Mouse (Mus musculus) lung, adult 2 months (tissue): ENCODE measurements at regions not wholly inside any gene's neighbourhood (a gene's known extent, or its start where the extent isn't known, plus 50 kb on each side); places are given as distances from the start of the nearest gene placed in this dataset.
A peak's percentile ranks its signal among the peaks of the same experiment; 100 is the strongest.

Source experiments
- DNase-seq: peaks from one replicate; pipeline ENCODE4 v3.0.0; 2022
- H3K4me1 ChIP-seq: fragments of 200-500 bp; 2 replicates; pipeline ENCODE4 v1.6.1; 2011; ENCODE audit warnings: low read length; ENCODE audit not compliant: control insufficient read depth, insufficient read depth
- H3K4me3 ChIP-seq: fragments of 200-500 bp; replicated peaks from 2 replicates; pipeline ENCODE3; 2011; ENCODE audit warnings: low read depth, mild to moderate bottlenecking, control low read depth, low read length; ENCODE audit errors: extremely low read depth
- CTCF ChIP-seq: fragments of 200-500 bp; IDR thresholded peaks from 2 replicates; pipeline ENCODE4 v1.5.1; 2011; ENCODE audit warnings: mild to moderate bottlenecking, low read length, control low read depth; ENCODE audit not compliant: insufficient read depth
- POLR2A ChIP-seq: fragments of 200-500 bp; IDR thresholded peaks from 2 replicates; pipeline ENCODE4 v1.6.1; 2011; ENCODE audit warnings: low read depth, mild to moderate bottlenecking, control low read depth, low read length, borderline replicate concordance; ENCODE audit errors: extremely low read depth
- WGBS: fragments of 180-500 bp; shearing (Covaris S2); methylation state at CpG from one replicate; pipeline ENCODE4 v1.1.7; 2018; 5-methylcytosine and 5-hydroxymethylcytosine counted together

DNA sequence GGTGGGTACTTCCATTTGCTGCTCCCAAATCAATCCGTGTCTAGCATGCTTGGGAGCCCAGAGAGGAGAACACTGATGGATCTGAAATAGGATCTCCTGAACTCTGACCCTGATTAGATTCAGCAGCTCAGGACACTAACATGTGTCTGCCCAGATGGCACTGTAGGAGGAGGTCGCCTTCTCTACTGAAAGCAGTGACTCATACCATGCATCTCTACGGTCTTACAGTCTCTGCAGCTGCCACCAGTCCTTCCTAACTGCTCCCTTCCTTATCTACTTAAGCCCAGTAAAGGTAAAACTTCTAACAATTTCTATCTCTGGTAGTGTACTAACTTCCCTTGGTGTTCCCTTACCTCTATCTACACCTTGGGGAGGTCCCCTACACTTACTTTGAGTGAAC, 80.7 kb upstream of the Il12b start:
- DNase-seq = no peak
- Histone ChIP-seq H3K4me3 (no peak overlapping the region), H3K4me1 (no peaks in the 10 kb centered on the region)
- WGBS = 78% methylated on average over 3 of the region's 3 CpGs
- TF ChIP-seq POLR2A (no peak), CTCF (no peak)

DNA sequence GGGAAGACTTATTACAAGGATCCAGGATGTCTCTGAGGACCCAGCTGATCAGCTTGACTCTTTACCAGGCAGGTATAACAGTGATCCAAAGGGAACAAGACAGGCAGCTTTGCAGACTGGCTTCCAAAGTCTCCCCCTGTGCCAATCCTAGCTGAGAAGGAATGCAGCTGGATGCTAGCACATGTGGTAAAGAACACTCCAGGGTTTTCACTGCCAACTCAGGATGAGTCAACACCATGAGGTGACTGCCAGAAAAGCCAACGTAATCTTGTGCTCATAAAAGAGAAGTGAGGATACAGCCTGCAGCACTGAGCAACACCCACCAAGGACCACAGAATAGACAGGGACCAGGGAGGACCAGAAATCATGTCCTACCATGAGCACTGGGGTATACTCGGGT, 76.5 kb upstream of the Il12b start:
- no peaks in the 10 kb centered on the region for H3K4me1 ChIP-seq
- H3K4me3 ChIP-seq = no peak overlapping the region
- TF ChIP-seq CTCF (no peak), POLR2A (no peak)
- WGBS = 42% methylated on average over 2 of the region's 2 CpGs
- DNase-seq = no peak

GRCm38 (mm10) chr11:44325066-44325465, 74.8 kb upstream of the Il12b start:
- TF ChIP-seq POLR2A (no peak), CTCF (no peak)
- 88% methylated on average over 4 of the region's 4 CpGs for WGBS
- no peak overlapping the region for H3K4me3 ChIP-seq
- no peak for DNase-seq
- no peaks in the 10 kb centered on the region for H3K4me1 ChIP-seq

GRCm38 (mm10) chr11:44325525-44325924, 74.3 kb upstream of the Il12b start:
- WGBS = 79% methylated on average over 11 of the region's 11 CpGs
- no peak for TF ChIP-seq POLR2A
- DNase-seq = no peak
- no peaks in the 10 kb centered on the region for H3K4me1 ChIP-seq
- no peak overlapping the region for H3K4me3 ChIP-seq

- WGBS = 64% methylated on average over 4 of the region's 4 CpGs
- Histone ChIP-seq H3K4me3 (no peak overlapping the region), H3K4me1 (no peaks in the 10 kb centered on the region)
- no peak for TF ChIP-seq CTCF
- TF ChIP-seq POLR2A = no peak
- DNase-seq = no peak
Observed at GRCm38 (mm10) chr11:44329503-44329902, 70.4 kb upstream of the Il12b start.

DNA sequence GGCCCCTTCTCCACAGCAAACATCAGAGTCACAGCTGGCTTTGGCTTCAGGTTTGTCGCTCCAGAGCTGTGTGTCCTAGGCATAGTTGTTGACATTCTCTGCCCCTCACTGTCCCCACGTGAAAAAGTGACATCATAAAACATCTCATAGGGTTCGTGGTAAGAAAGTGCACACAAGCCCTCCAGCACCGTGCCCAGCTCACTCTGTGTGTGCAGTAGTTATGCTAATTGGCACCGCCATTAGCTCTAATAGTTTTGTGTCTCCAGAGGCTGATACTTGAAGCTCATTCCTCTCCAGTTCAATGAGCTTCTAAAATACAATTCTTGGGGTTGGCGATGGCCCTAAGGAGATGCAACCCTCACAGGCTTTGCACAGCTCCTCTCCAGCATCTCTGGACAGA, 69.4 kb upstream of the Il12b start:
- DNase-seq = no peak
- Histone ChIP-seq H3K4me3 (no peak overlapping the region), H3K4me1 (no peaks in the 10 kb centered on the region)
- TF ChIP-seq POLR2A (no peak), CTCF (no peak)
- WGBS = 71% methylated on average over 6 of the region's 6 CpGs

- peak; percentile 31 for DNase-seq
- Histone ChIP-seq H3K4me1 (no peaks in the 10 kb centered on the region), H3K4me3 (no peak overlapping the region)
- 35% methylated on average over 15 of the region's 15 CpGs for whole genome bisulfite sequencing
- no peak for TF ChIP-seq POLR2A
- TF ChIP-seq CTCF = peak; percentile 33; the same call in 1 of the 2 replicates
Observed at GRCm38 (mm10) chr11:44330851-44331773, 68.8 kb upstream of the Il12b start.

GRCm38 (mm10) chr11:44331774-44332129, 68.1 kb upstream of the Il12b start:
- DNase-seq = no peak
- H3K4me1 ChIP-seq = no peaks in the 10 kb centered on the region
- 62% methylated on average over 4 of the region's 4 CpGs for WGBS
- no peak for TF ChIP-seq CTCF
- no peak for TF ChIP-seq POLR2A
- no peak overlapping the region for H3K4me3 ChIP-seq

GRCm38 (mm10) chr11:44340531-44340930, 59.3 kb upstream of the Il12b start:
- no peak for TF ChIP-seq CTCF
- no peak for TF ChIP-seq POLR2A
- no peak overlapping the region for H3K4me3 ChIP-seq
- DNase-seq = no peak
- H3K4me1 ChIP-seq = no peaks in the 10 kb centered on the region

DNA sequence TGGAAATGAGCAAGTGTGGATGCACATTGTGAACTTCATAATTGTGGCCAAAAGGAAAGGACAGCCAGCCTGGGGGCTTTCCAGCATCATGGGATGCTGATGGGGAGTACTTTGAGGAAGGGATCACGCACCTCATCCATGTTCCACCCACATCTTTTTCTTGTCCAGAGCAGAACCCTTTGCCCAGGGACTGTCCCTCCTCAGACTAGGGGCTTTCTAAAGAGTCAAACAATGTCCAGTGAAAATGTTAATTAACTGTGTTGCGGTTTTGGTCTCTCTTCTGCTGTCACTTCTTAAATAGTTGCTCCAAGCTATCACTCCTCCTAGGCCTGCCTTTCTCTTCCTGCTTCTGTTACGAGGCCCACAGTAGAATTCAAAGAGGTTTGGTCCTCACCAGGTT, 51.6 kb upstream of the Il12b start:
- TF ChIP-seq POLR2A = no peak
- TF ChIP-seq CTCF = no peak
- no peaks in the 10 kb centered on the region for H3K4me1 ChIP-seq
- 81% methylated on average over 3 of the region's 3 CpGs for whole genome bisulfite sequencing
- H3K4me3 ChIP-seq = no peak overlapping the region
- no peak for DNase-seq
